18 mouse cellular contexts compared by ENCODE assay signal in the genomic region with DNA sequence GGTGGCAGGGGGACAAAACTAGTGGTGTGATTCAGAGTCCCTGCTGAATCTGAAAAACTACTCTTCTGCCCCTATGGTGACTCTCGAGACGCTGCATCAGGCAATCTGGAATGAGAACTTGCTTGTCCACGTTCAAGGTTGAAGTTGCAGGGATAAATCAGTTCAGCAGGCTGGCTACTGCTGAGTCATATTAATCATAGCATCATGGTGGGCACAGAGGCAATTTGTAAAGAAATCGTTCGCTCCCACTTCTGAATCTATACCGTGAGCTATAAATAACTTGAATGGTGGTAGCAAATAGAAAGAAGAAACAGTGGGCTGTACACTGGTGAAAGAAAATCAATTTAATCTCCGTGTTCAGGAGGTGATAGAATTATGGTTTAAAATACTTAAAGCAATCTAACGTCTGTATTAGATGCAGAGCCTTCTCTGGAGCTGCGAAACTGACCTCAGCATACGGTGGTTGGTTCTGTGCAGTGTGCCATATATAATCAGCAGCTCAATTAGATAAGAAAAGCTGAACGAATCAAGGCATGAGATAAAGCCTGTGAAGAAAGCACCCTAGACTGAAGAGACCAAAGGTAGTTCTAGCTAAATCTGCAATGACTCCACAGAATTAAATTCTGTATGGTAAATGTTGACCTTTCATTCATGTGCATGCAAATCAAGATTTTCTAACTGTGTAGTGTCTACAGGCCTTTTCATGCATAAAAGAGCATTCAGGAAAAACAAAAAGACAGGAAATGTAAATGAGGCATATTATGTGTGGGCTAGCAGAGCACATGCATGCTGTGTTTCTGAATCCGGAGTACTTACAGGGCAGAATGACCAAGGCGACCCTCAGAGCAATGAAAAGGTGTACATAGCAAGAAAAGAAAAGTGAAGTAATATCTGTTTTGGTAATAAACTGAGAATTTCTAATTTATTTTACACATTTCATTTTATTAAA.
DNase-seq lines count a peak whose midpoint lies in the region; ATAC-seq and TF ChIP-seq lines count a peak whose summit lies in the region.
"Had no signal": no experiment of that assay in that cellular context is flagged by ENCODE, and none has a peak within 500 bp of the region (broad histone marks: within the 10 kb centered on the region; RNA-seq: fewer than 3 reads in every experiment).

No protein-coding gene starts in this region.

- 33% methylated on average over 13 of the region's 13 CpGs for WGBS in forebrain, embryonic 13.5 days
- WGBS in forebrain, postnatal 0 days = 31% methylated on average over 13 of the region's 13 CpGs
- 56% methylated on average over 13 of the region's 13 CpGs for WGBS in midbrain, embryonic 12.5 days
- 23% methylated on average over 13 of the region's 13 CpGs for WGBS in neural tube, embryonic 14.5 days
- WGBS in stomach, postnatal 0 days = 64% methylated on average over 13 of the region's 13 CpGs

- H3K27me3 ChIP-seq in forebrain, embryonic 13.5 days = no peaks in the 10 kb centered on the region
- no peaks in the 10 kb centered on the region for H3K27me3 ChIP-seq in forebrain, postnatal 0 days (ENCODE audit: insufficient read depth, low read length)
- H3K27me3 ChIP-seq in midbrain, embryonic 12.5 days = no peaks in the 10 kb centered on the region
- H3K27me3 ChIP-seq in neural tube, embryonic 14.5 days (ENCODE audit: control insufficient read depth, insufficient read depth, low read length) = no peaks in the 10 kb centered on the region
- no peaks in the 10 kb centered on the region for H3K27me3 ChIP-seq in stomach, postnatal 0 days (ENCODE audit: control insufficient read depth, insufficient read depth, low read length)
- H3K27me3 ChIP-seq: embryonic facial prominence, embryonic 12.5 days; heart, embryonic 12.5 days; kidney, embryonic 15.5 days; limb, embryonic 12.5 days; liver, embryonic 13.5 days; Patski; stomach, embryonic 15.5 days had no signal

- intact Hi-C loops in left cerebral cortex, adult 2 months (cut with DNase I) = no loop called here

- H3K4me3 ChIP-seq in forebrain, embryonic 13.5 days = no peak overlapping the region
- H3K4me3 ChIP-seq in forebrain, postnatal 0 days (ENCODE audit: low read depth, low read length) = no peak overlapping the region
- H3K4me3 ChIP-seq in midbrain, embryonic 12.5 days = no peak overlapping the region
- H3K4me3 ChIP-seq in neural tube, embryonic 14.5 days (ENCODE audit: low read depth, low read length) = no peak overlapping the region
- H3K4me3 ChIP-seq in left cerebral cortex, adult 2 months = no peak overlapping the region
- no peak overlapping the region for H3K4me3 ChIP-seq in stomach, postnatal 0 days (ENCODE audit: low read depth, low read length)
- H3K4me3 ChIP-seq: embryonic facial prominence, embryonic 12.5 days; heart, embryonic 12.5 days; kidney, embryonic 15.5 days; limb, embryonic 12.5 days; liver, embryonic 13.5 days; stomach, embryonic 15.5 days had no signal

- H3K27ac ChIP-seq in forebrain, embryonic 13.5 days = no peak overlapping the region
- no peak overlapping the region for H3K27ac ChIP-seq in forebrain, postnatal 0 days (ENCODE audit: low read depth, low read length)
- H3K27ac ChIP-seq in midbrain, embryonic 12.5 days (replicated peaks) = no peak overlapping the region
- no peak overlapping the region for H3K27ac ChIP-seq in neural tube, embryonic 14.5 days (ENCODE audit: low read depth, low read length)
- no peak overlapping the region for H3K27ac ChIP-seq in left cerebral cortex, adult 2 months
- no peak overlapping the region for H3K27ac ChIP-seq in stomach, postnatal 0 days (replicated peaks)
- H3K27ac ChIP-seq: embryonic facial prominence, embryonic 12.5 days; kidney, embryonic 15.5 days; limb, embryonic 12.5 days; liver, embryonic 13.5 days; stomach, embryonic 15.5 days had no signal

- H3K4me2 ChIP-seq in forebrain, embryonic 13.5 days = peak overlapping the region; percentile 18; the same call in 1 of the 2 replicates
- no peak overlapping the region for H3K4me2 ChIP-seq in forebrain, postnatal 0 days (ENCODE audit: low read depth)
- H3K4me2 ChIP-seq in midbrain, embryonic 12.5 days (replicated peaks) = no peak overlapping the region
- H3K4me2 ChIP-seq in neural tube, embryonic 14.5 days (ENCODE audit: low read depth, low read length) = no peak overlapping the region
- H3K4me2 ChIP-seq in stomach, postnatal 0 days (replicated peaks; ENCODE audit: low read depth) = no peak overlapping the region
- H3K4me2 ChIP-seq: embryonic facial prominence, embryonic 12.5 days; heart, embryonic 12.5 days; kidney, embryonic 15.5 days; limb, embryonic 12.5 days; liver, embryonic 13.5 days; stomach, embryonic 15.5 days had no signal

- H3K9me3 ChIP-seq in forebrain, embryonic 13.5 days (replicated peaks) = no peaks in the 10 kb centered on the region
- no peaks in the 10 kb centered on the region for H3K9me3 ChIP-seq in forebrain, postnatal 0 days (ENCODE audit: low read length)
- no peaks in the 10 kb centered on the region for H3K9me3 ChIP-seq in midbrain, embryonic 12.5 days
- H3K9me3 ChIP-seq in neural tube, embryonic 14.5 days (ENCODE audit: control insufficient read depth, low read length) = no peaks in the 10 kb centered on the region
- H3K9me3 ChIP-seq in stomach, postnatal 0 days (ENCODE audit: control insufficient read depth, low read length) = no peaks in the 10 kb centered on the region
- H3K9me3 ChIP-seq: embryonic facial prominence, embryonic 12.5 days; heart, embryonic 12.5 days; kidney, embryonic 15.5 days; limb, embryonic 12.5 days; liver, embryonic 13.5 days; stomach, embryonic 15.5 days had no signal

- no peak for TF ChIP-seq EP300 in stomach, postnatal 0 days (optimal IDR thresholded peaks at IDR 0.05)

- peak; percentile 6 for DNase-seq in forebrain, postnatal 0 days
- DNase-seq in left cerebral cortex, adult 2 months (ENCODE audit: extremely low spot score in 1 of 2, low spot score in 2 of 2) = no peak
- no peak for DNase-seq in right cerebral cortex, postnatal 4 days
- DNase-seq in stomach, postnatal 0 days (ENCODE audit: low spot score) = no peak
- DNase-seq: adrenal gland, postnatal 25 days; cerebellum, adult 2 months; liver, embryonic 13.5 days had no signal

- H3K36me3 ChIP-seq in forebrain, embryonic 13.5 days (ENCODE audit: poor library complexity, severe bottlenecking) = no peaks in the 10 kb centered on the region
- H3K36me3 ChIP-seq in forebrain, postnatal 0 days (ENCODE audit: insufficient read depth) = no peaks in the 10 kb centered on the region
- H3K36me3 ChIP-seq in midbrain, embryonic 12.5 days = no peaks in the 10 kb centered on the region
- H3K36me3 ChIP-seq in neural tube, embryonic 14.5 days (ENCODE audit: control insufficient read depth, insufficient read depth, low read length) = no peaks in the 10 kb centered on the region
- no peaks in the 10 kb centered on the region for H3K36me3 ChIP-seq in stomach, postnatal 0 days (ENCODE audit: control insufficient read depth, insufficient read depth, low read length)
- H3K36me3 ChIP-seq: embryonic facial prominence, embryonic 12.5 days; heart, embryonic 12.5 days; kidney, embryonic 15.5 days; limb, embryonic 12.5 days; liver, embryonic 13.5 days; stomach, embryonic 15.5 days had no signal

- peaks cover 9% of the 10 kb centered on the region for H3K4me1 ChIP-seq in forebrain, embryonic 13.5 days
- no peaks in the 10 kb centered on the region for H3K4me1 ChIP-seq in forebrain, postnatal 0 days (ENCODE audit: insufficient read depth)
- H3K4me1 ChIP-seq in midbrain, embryonic 12.5 days = peaks cover 10% of the 10 kb centered on the region; the same call in 1 of the 2 replicates
- H3K4me1 ChIP-seq in neural tube, embryonic 14.5 days (ENCODE audit: control insufficient read depth, insufficient read depth, low read length) = no peaks in the 10 kb centered on the region
- no peaks in the 10 kb centered on the region for H3K4me1 ChIP-seq in stomach, postnatal 0 days (replicated peaks; ENCODE audit: control insufficient read depth, insufficient read depth)
- H3K4me1 ChIP-seq: embryonic facial prominence, embryonic 12.5 days; heart, embryonic 12.5 days; kidney, embryonic 15.5 days; limb, embryonic 12.5 days; liver, embryonic 13.5 days; stomach, embryonic 15.5 days had no signal

- TF ChIP-seq CTCF in forebrain, postnatal 0 days (IDR thresholded peaks at IDR 0.05; ENCODE audit: low read depth) = no peak
- no peak for TF ChIP-seq CTCF in left cerebral cortex, adult 2 months (IDR thresholded peaks at IDR 0.05)
- no peak for TF ChIP-seq CTCF in stomach, postnatal 0 days (IDR thresholded peaks at IDR 0.05; ENCODE audit: low read depth)

- ATAC-seq in forebrain, embryonic 13.5 days = peak; percentile 78
- no peak for ATAC-seq in forebrain, postnatal 0 days
- ATAC-seq in midbrain, embryonic 12.5 days (ENCODE audit: low FRiP score, low read depth) = peak; percentile 66
- ATAC-seq in neural tube, embryonic 14.5 days (ENCODE audit: low read depth) = peak; percentile 77
- no peak for ATAC-seq in stomach, postnatal 0 days (ENCODE audit: low FRiP score, low TSS enrichment)
- ATAC-seq: activated CD4-positive, CD25-positive, alpha-beta regulatory T cell, adult 4 months; intestine, embryonic 16.5 days; Patski had no signal

- H3K9ac ChIP-seq in forebrain, embryonic 13.5 days = no peak overlapping the region
- no peak overlapping the region for H3K9ac ChIP-seq in forebrain, postnatal 0 days
- no peak overlapping the region for H3K9ac ChIP-seq in midbrain, embryonic 12.5 days (replicated peaks)
- no peak overlapping the region for H3K9ac ChIP-seq in neural tube, embryonic 14.5 days (replicated peaks; ENCODE audit: low read depth, low read length)
- no peak overlapping the region for H3K9ac ChIP-seq in stomach, postnatal 0 days (ENCODE audit: low read length)
- H3K9ac ChIP-seq: embryonic facial prominence, embryonic 12.5 days; heart, embryonic 12.5 days; kidney, embryonic 15.5 days; limb, embryonic 12.5 days; liver, embryonic 13.5 days; stomach, embryonic 15.5 days had no signal

Comparison
In these comparisons a context has a peak if more than half of its experiments do, and no peak if none do; other contexts are left out.
1. ATAC-seq: peak in forebrain, embryonic 13.5 days (single experiment), midbrain, embryonic 12.5 days (single experiment) and neural tube, embryonic 14.5 days (single experiment); none in forebrain, postnatal 0 days (single experiment) and stomach, postnatal 0 days (single experiment).